Mouse (Mus musculus) kidney, postnatal 25 days (tissue): ENCODE results near the gene Ifit3b.
"Not testable (repeated sequence)": the region's sequence is repeated elsewhere in the genome, so short reads cannot be mapped to it uniquely, and the experiment has no call there.

Experiments used
- DNase-seq, 2 experiments: peaks; one replicate each; pipeline ENCODE4 v3.0.0; 2021; ENCODE audit warnings: mixed read lengths in 2 of 2

The Ifit3b gene

DNA sequence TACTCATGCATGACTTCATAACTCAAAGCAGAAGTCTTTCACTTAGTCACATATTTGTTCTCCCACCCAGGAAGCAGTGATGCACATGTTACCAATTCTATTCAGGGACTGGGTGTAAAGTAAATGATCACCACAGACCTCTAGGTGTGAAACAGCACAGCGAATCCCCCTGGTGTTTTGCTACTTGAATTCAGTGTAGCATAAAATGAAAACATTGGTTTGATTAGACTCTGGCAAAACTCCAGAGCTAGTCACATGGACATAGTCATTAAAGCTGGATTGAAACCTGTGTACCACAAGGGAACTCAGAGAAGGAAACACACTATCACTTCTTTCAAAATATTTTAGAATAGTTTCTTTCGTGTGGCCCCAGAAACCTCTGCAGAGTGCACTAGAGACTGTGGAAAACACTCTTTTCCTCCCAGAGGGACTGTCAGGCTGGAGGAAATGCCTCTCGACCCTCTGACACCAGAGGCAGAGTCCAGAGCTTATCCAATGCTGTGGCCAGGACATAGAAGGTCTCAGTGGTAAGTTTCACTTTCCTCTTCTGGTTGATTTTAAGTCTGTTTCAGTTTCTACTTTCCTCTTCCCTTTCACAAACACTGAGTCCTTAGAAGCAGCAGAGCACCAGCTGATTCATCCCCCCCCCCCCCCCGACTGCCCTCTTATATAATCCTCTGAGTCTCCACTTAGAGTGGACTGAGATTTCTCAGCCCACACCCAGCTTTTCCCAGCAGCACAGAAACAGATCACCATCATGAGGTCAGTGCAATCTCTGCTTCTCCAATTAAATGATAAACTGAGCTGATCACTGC lies at the start of gene Ifit3b:
Gene Ifit3b, plus strand, starts transcription at position 734 of the 815 bp plus-strand sequence.
- peak; percentile 62 to 84 for DNase-seq

DNA sequence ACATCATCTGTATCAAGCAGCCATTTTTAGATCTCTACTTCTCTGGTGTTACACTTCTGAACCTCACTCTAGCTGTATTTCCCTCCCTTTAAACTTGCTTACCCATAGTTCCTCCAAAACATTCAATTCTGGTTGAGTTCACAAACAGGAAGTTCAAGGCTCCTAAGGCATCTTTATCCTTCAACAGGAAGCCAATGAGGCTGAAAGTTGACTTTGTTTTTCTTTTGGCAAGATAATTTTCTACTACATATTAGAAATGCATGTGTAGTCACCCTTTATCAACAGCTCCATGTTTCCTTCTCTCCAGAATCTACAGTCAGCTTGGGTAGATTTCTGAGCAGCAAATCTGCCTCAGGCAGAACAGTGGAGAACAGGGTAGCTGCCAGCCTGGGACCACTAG lies 45.2 kb upstream of the Ifit3b start:
- DNase-seq = no peak

DNA sequence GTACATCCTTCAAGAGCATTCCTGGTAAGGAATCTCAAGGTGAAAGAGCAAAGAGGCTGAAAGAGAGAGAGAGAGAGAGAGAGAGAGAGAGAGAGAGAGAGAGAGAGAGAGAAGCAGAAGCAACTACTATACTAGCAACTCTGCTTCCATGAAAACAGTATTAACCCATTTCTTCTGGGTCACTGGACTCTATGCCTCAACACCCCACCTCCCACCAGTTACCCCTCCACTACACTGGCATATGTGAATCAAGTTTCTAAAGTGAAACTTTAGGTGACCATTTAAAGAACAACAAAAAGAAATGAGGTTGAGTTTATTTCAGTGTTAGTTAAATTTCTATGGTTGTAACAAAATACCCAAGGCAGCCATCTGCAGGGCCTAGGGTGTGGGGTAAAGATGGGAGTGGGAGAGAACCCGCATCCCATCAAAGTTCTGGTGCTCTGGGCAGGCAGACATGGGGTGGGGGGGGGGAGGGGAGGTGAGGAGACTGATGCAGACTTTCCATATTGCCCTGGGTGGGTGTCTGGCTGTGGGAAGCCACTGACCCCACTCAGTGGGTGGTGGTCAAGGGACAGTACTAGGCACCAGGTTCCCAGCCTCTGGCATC lies 41.5 kb upstream of the Ifit3b start:
- no peak for DNase-seq

DNA sequence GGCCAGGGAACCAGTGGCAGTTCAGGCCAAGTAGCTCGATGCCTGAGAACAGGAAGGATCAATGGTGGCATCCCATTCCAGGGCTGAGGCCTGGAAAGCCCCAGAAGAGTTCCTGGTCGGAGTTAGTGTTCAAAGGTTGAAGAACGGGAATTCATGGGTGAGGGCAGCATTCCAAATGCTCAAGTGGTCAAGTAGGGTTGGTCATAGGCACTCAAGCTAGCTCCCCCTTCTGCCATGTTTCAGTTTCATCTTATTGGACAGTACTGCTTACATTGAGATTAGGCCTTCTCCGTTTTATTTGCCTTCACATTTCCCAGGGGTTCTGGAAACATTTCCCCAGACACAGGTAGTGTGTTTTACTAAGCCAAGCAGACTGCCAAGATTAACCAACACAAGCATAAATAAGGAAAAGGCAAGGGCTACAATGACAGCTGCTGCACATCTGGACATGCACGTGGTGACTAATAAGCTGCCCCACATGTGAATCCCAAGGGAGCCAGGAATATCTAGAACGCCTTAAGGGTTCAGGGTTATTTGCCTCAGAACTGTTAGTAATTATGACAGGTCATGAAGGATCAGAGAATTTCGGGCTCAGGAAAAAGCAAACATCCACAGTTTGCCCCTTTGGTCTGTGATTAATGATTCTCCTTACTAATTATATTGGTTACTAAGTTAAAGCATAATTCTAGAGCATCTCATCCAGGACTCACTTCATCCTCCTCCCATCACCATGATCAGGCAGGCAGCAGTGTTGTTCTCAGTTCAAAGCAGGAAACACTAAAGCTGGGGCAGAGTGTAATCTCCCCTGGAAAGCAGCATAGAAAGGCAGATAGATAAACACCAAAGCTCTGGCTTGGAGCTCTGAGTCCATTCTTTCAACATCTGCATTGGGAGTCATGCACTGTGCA lies 38.5 kb upstream of the Ifit3b start:
- peak; percentile 35 to 45 for DNase-seq

DNA sequence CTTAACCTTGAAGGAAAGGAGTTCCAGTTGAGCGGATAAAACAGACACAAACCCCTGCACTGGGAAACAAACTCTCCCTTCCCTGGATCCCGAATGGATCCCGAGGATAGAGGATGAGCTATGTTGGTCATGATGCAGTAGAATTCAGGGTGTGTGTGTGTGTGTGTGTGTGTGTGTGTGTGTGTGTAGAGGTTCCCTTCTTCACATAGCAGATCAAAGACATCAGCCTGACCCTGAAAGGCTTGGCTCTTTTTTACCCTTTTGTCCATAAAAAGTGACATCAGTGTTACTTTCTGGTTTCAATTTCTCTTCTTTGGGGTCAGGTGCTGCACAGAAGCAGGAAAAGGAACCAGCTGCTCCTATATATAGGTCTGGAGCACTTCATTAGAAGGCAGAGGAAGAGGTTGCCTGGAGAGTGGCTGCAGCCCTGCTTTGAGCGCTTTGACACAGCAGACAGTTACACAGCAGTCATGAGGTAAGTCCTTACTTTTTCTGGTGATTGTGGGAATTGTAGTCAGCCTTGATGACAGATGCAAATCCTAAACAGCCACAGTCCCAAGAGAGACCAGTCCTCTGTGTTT lies 37.8 kb upstream of the Ifit3b start:
- DNase-seq = peak in 1 of 2 experiments; percentile 52

DNA sequence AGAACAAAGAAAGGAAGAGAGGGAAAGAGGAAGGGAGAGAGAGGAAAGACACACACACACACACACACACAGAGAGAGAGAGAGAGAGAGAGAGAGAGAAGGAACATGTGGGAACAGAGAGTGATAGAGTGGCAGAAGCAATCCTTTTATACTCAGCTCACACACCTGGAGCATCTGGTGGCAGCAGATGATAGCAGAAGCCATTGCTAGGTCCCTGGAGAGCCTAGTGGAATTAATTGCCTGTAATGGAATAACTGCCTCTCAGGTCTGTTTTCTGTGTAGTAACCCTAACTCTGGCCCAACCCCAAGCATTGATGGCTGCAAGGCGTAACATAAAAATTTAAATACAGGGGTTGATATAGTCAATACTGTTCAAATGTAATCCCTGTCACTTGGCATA lies 36.7 kb upstream of the Ifit3b start:
- DNase-seq = no peak

DNA sequence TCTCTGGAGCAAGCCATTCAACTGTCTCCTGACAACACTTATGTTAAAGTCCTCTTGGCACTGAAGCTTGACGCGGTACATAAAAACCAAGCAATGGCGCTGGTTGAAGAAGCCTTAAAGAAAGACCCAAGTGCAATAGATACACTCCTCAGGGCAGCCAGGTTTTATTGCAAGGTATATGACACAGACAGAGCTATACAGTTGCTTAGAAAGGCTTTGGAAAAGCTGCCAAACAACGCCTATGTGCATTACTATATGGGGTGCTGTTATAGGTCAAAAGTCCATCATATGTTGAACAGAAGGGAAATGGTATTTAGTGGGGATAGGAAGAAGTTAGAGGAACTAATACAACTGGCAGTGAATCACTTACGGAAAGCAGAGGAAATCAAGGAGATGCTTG lies 34.1 kb upstream of the Ifit3b start:
- no peak for DNase-seq

DNA sequence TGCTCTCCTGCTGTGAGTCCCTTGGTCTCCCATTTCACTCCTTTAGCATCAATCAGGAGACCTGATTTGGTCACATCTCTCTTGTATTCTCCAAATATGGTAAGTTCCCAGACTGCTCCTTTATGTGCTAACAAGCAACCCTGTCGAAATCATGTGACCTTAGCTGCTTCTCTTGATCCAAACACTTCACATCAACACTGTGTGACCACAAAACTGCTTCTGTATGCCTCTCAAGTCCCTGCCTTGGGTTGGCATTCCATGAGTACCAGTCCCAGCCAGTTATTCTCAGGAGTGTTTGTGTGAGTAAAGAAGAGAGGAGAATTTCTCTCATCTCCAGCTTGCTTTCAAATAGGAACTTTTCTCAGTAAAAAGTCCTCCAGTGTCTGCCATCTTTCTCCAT lies 30.6 kb upstream of the Ifit3b start:
- DNase-seq = no peak

DNA sequence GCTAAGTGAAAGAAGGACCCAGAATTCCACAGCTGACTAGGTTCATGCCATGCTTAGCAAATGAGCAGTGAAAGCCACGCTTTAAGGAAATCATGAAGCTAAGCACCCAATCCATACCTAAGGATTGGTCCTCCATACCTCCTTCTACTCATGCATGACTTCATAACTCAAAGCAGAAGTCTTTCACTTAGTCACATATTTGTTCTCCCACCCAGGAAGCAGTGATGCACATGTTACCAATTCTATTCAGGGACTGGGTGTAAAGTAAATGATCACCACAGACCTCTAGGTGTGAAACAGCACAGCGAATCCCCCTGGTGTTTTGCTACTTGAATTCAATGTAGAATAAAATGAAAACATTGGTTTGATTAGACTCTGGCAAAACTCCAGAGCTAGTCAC lies 25.1 kb upstream of the Ifit3b start:
- DNase-seq = not testable (repeated sequence)

DNA sequence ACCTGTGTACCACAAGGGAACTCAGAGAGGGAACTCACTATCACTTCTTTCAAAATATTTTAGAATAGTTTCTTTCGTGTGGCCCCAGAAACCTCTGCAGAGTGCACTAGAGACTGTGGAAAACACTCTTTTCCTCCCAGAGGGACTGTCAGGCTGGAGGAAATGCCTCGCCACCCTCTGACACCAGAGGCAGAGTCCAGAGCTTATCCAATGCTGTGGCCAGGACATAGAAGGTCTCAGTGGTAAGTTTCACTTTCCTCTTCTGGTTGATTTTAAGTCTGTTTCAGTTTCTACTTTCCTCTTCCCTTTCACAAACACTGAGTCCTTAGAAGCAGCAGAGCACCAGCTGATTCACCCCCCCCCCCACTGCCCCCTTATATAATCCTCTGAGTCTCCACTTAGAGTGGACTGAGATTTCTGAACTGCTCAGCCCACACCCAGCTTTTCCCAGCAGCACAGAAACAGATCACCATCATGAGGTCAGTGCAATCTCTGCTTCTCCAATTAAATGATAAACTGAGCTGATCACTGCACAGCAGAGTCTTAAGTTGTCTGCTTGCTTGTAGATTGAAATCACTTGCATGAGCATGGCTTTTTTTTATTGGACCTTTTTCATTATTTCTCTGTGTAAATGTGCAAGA lies 24.5 kb upstream of the Ifit3b start, which contains the start of gene Ifit3:
Gene Ifit3, plus strand, starts transcription at position 406 of the 641 bp plus-strand sequence.
- DNase-seq = peak; percentile 52 to 80

DNA sequence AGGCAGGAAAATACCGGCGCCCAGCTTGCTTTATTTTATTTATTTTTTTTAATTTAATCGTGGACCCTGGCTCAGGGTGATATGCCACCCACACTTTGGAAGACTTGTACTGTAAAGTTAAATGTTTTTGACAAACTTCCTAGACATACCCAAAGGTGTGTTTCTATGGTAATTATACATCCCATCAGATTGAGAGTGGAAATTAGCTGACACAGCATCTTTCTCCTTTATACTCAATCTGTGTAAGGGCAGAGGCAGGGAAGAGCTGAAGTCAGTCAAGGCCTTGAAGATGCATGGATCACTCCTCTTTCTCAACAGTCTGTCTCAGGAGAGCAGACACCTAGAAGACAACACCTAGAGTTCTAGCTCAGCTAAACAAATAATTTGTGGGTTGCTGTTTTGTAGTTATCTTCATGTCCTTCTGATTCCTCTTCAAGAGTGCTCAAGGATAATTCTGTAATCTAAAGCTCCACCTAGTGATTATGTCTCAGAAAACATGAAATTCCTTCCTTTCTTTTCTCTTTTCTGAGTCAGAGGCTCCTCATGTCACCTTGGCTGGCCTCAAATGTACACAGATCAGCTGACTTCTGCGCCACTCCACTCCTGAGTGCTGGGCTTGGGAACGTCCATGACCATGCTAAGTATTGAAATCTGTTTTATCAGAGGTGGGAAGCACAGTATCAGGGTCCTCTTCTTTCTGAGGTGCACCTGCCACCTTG lies 21.9 kb upstream of the Ifit3b start:
- not testable (repeated sequence) for DNase-seq

DNA sequence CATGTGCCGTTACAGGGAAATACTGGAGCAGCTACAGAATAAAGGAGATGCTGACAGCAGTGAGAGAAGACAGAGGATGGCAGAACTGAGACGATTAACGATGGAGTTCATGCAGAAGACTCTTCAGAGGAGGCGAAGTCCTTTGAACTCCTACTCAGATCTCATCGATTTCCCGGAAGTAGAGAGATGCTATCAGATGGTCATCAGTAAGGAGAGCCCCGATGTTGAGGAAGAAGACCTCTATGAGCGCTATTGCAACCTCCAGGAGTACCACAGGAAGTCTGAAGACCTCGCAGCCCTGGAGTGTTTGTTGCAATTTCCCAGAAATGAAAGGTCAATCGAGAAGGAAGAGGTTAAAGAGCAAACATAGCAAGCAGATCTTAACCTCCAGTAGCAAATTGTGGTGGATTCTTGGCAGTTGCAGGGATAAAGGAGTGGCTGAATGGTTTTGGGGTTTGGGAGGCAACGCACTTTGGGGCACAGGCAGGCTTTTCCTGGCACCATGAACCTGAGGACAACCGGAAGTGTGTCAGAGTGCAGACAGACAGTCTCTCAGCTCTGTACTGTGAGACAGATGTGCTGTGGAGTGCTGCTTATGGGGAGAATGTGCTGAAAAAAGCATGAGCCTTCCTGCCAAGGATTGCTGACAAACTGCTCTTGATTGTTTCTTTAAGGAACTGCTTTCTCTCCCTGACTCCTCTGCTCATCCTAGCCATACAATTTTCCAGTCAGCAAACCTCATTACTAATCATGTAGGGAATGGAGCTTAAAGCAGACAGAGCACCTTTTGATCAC lies 19.7 kb upstream of the Ifit3b start:
- DNase-seq = not testable (repeated sequence)

DNA sequence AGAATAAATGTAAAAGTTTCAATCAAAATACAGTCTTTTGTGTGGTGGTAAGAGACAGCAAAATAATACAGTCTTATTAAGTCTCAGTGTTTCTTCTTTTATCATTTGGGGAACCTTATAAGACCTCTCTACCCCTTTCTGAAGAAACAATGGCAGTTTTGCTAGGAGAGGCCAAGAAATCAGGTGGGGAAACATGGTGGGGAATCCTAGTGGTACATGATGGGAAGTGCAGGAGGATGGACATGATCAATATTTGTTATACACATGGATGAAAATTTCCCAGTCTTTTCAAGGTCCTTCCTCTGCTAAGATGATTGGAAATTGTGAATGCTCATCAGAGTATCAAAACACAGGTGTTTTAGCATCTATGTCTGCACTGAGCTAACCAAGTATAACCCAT lies 18.8 kb upstream of the Ifit3b start:
- no peak for DNase-seq

DNA sequence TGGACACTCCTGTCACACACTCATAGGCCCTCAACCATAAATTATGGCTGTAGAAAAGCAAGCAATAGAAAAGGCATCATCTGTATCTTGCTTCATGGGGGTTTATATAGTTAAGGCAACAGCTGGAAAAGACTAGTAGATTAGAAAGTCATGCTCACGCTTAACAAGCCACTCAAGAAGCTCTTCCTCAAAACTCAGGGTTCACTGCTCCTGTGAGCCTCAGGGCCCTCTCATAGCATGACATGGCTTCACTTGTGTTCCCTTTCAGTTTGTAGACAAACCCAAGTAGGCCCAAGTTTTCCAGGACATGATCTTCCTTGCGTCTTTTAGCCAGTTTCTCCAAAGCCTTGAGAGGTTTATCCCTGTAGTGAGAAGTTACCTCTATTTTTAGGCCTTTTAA lies 14.3 kb upstream of the Ifit3b start:
- no peak for DNase-seq

DNA sequence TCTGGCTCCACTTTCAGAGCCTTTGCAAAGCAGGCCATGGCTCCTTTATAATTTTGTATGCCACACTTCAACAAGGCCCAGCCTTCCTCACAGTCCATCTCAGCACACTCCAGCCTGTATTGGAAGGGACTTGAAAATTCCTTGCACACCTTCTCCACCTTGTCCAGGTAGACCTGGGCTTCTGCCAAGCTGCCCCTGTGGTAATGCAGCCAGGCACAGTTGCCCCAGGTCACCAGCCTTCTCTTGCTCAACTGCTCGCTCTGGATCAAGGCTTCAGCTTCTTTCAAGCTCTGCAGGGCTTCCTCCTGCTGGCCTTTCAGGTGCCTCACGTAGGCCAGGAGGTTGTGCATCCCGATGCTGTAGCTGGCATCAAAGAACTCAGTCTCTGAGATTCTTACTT lies 13.2 kb upstream of the Ifit3b start:
- DNase-seq = peak in 1 of 2 experiments; percentile 40

DNA sequence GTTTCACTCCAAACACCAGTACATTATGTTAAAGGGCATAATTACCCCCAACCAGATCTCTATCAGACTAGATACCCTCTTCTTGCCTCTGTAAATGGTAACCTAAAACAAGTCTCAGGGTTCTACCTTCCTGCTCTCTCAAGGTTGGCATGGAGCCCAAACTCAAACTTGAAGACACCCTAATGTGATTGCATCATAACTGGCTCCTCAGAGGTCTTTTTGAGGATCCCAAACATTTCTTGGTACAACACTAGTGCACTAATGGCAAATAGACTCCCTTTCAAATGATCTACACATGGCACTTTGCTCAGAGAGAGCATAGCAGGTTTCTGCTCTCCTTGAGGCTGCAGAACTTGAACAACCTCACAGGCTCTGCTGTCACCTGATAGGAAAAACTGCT lies 11.0 kb upstream of the Ifit3b start:
- DNase-seq = peak in 1 of 2 experiments; percentile 34

DNA sequence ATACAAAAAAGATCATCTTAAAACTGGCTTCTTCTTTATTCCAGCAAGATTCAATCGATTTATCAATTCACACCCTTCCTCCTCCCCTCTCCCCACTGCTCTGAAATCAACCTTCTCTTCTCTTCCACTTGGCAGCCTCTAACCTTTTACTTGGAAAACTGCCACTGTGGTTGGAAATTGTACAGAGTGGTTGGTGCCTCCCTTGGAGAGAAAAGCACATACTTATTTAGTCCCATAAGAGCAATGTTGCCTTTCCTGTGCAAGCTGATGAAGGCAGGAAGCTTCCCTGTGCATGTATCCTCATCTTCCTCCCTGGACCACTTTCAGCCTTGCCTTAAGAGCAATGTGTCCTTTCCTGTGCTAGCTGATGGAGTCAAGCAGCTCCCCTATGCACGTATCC lies 9.4 kb upstream of the Ifit3b start:
- DNase-seq = peak; percentile 43 to 67

DNA sequence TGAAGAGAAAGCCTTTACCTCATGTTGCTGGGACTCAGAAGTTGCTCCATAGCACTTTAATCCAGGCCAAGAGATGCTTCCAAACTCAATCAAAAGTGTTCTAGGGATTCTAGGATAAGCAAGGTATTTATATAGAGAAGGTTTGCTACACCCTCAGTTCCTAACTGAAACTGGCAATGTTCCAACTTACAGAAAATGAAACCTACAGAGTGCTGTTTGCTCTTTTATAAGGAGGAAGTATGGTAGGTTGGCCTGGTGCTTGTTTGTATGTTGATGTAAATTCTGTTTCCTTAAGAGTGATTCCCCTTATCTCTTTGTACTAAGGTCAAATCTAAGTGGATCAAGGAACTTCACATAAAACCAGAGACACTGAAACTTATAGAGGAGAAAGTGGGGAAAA lies 8.5 kb upstream of the Ifit3b start:
- not testable (repeated sequence) for DNase-seq

DNA sequence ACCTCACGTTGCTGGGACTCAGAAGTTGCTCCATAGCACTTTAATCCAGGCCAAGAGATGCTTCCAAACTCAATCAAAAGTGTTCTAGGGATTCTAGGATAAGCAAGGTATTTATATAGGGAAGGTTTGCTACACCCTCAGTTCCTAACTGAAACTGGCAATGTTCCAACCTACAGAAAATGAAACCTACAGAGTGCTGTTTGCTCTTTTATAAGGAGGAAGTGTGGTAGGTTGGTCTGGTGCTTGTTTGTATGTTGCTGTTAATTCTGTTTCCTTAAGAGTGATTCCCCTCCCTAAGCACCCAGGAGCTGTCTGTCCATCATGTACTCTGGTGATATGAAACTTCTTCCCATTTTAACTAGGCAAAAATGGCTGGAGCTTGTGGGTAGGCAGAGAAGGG lies 5.9 kb upstream of the Ifit3b start, which contains the start of gene Ifit1bl1:
Gene Ifit1bl1, minus strand, starts transcription at position 69 of the 400 bp plus-strand sequence.
- DNase-seq = not testable (repeated sequence)

DNA sequence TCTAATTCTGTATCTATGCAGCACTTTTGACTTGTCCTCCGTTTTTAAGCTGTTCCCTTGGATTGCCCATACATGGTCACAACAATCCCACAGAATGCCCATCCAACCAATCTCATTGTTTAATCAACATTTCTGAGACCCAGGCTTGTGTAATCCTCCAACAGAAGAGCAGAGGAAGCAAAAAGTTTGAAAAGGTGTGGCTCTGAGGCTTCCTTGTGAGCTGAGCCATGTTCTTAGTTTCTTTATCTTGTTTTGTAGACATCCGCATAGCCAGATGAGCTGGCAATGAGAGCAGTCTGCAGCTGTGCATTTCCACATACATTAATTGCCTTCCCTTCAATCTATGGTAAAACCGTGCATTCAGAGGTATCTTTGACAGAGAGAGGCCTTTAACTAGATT lies 2.3 kb upstream of the Ifit3b start:
- DNase-seq = no peak

DNA sequence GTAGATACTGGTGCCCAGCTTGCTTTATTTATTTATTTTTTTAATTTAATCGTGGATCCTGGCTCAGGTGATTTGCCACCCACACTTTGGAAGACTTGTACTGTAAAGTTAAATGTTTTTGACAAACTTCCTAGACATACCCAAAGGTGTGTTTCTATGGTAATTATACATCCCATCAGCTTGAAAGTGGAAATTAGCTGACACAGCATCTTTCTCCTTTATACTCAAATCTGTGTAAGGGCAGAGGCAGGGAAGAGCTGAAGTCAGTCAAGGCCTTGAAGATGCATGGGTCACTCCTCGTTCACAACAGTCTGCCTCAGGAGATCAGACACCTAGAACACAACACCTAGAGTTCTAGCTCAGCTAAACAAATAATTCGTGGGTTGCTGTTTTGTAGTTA lies 2.3 kb downstream of the Ifit3b start:
- DNase-seq = not testable (repeated sequence)
